Mouse (Mus musculus) testis, postnatal 14 days (tissue): Measurements from ENCODE around the gene Pfkfb1.

Experiments used
- DNase-seq: peaks from one replicate; pipeline ENCODE4 v3.0.0; 2021; ENCODE audit warnings: low spot score

The Pfkfb1 gene

GRCm38 (mm10) chrX:150588023-150588764, at the start of gene Pfkfb1:
Gene Pfkfb1 (plus strand): TSS chrX:150588229.
- peak; percentile 79 for DNase-seq

- DNase-seq = no peak
Measured at GRCm38 (mm10) chrX:150540111-150540510, 47.9 kb upstream of the Pfkfb1 start.

GRCm38 (mm10) chrX:150541684-150542083, 46.3 kb upstream of the Pfkfb1 start:
- DNase-seq = no peak

- DNase-seq = no peak
Measured at GRCm38 (mm10) chrX:150547239-150547638, 40.8 kb upstream of the Pfkfb1 start, which contains the start of gene Alas2. Gene Alas2 (plus strand): TSS chrX:150547375.

- peak; percentile 19 for DNase-seq
Measured at GRCm38 (mm10) chrX:150549639-150550038, 38.4 kb upstream of the Pfkfb1 start.

- DNase-seq = no peak
Measured at GRCm38 (mm10) chrX:150551986-150552385, 36.0 kb upstream of the Pfkfb1 start.

GRCm38 (mm10) chrX:150554032-150554431, 34.0 kb upstream of the Pfkfb1 start:
- no peak for DNase-seq

- DNase-seq = no peak
Measured at GRCm38 (mm10) chrX:150564644-150565357, 23.2 kb upstream of the Pfkfb1 start.

GRCm38 (mm10) chrX:150581921-150582320, 6.1 kb upstream of the Pfkfb1 start:
- no peak for DNase-seq

GRCm38 (mm10) chrX:150585116-150585515, 2.9 kb upstream of the Pfkfb1 start:
- DNase-seq = no peak

- DNase-seq = no peak
Measured at GRCm38 (mm10) chrX:150589696-150590095, 1.7 kb downstream of the Pfkfb1 start, which contains the start of gene Apex2. Gene Apex2 (minus strand): TSS chrX:150589868.

- no peak for DNase-seq
Measured at GRCm38 (mm10) chrX:150593266-150594035, 5.4 kb downstream of the Pfkfb1 start.

GRCm38 (mm10) chrX:150594176-150594575, 6.1 kb downstream of the Pfkfb1 start:
- no peak for DNase-seq

- DNase-seq = no peak
Measured at GRCm38 (mm10) chrX:150595016-150595760, 7.2 kb downstream of the Pfkfb1 start.

- DNase-seq = no peak
Measured at GRCm38 (mm10) chrX:150598882-150599281, 10.9 kb downstream of the Pfkfb1 start.

GRCm38 (mm10) chrX:150636421-150636820, 48.4 kb downstream of the Pfkfb1 start:
- DNase-seq = no peak

- peak; percentile 5 for DNase-seq
Measured at GRCm38 (mm10) chrX:150656122-150656907, 68.3 kb downstream of the Pfkfb1 start.

GRCm38 (mm10) chrX:150656908-150657796, 69.1 kb downstream of the Pfkfb1 start, which contains the start of gene Tro:
Gene Tro (minus strand): TSS chrX:150657583.
- DNase-seq = peak; percentile 59

GRCm38 (mm10) chrX:150657797-150658118, 69.7 kb downstream of the Pfkfb1 start:
- no peak for DNase-seq

- DNase-seq = no peak
Measured at GRCm38 (mm10) chrX:150662809-150663208, 74.8 kb downstream of the Pfkfb1 start.
